Mouse (Mus musculus) layer of hippocampus, postnatal 25 days (tissue): ENCODE data around the gene Fchsd2. TPM values are rescaled to one million over a fixed set of nuclear protein-coding genes. Genes with fewer than 3 reads are reported as not detected.

Source experiments
- DNase-seq, 2 experiments: peaks; one replicate each; pipeline ENCODE4 v3.0.0; 2022; ENCODE audit warnings: mixed read lengths in 2 of 2, low spot score in 1 of 2; ENCODE audit errors: extremely low spot score in 1 of 2
- total RNA-seq, 2 experiments: library from RNA; stranded (reverse); gene quantifications; 2 replicates each; pipeline ENCODE4 v1.2.3; 2021

Gene Fchsd2
- total RNA-seq, 2 experiments from 2014 or later: 33.0 to 41.8 TPM

GRCm38 (mm10) chr7:101271602-101272001 lies 178.9 kb downstream of the Fchsd2 start:
- no peak for DNase-seq

- no peak for DNase-seq
Measured at GRCm38 (mm10) chr7:101272466-101273160, 179.9 kb downstream of the Fchsd2 start.

DNA sequence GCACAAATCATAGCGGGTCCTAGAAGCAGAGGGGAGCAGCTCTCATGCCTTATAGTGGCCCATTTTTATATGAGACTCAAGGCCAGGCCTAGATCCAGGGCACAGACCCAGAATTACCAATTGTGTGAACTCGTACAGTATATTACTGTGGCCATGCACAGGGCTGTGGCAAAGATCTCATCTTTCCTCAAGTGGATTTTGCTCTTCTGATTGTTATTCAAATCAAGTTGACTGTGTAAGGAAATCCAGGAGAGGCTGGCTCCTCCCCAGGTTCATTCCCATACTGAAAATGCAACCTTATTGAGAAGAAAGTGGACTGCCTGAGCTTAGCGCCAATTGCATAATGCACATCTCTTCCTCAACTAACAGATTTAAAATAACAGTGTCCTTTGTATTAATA lies 190.1 kb downstream of the Fchsd2 start:
- DNase-seq: no peak

DNA sequence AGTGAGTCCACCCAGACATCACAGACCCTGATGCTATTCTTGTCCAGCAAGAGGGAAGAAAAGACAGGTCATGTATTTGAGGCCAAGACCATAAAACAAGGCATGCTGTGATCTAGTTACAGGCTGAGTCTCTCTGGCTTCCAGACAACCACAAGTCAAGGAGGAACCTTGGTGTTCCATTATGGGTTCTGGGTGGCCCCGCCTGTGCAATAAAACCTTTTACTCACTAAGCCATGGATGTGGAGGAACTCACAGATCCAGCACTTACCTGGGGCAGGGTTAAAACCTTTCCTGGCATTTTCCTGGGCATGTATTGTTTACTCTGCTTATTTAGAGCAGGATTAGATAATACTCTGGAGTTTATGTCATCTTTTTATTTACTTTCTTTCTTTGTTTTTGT lies 191.8 kb downstream of the Fchsd2 start:
- DNase-seq: no peak

DNA sequence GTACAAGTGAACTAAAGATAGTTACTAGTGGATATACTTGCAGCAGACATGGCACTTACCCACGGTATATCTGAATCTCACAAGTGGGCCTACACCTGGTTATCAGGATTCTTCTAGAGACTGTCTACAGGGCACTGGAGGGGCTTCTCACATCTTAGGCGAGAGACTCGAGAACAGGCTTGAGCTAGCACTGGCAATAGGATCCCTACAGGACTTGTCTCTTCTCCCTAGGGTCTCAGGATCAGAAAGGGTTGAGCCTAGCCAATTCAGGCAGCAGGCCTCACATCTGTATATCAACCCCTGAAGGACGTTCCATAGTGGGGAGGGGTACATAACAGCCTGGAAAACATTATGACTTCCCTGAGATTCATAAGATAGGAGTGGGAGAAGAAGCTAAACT lies 194.2 kb downstream of the Fchsd2 start:
- DNase-seq: no peak

GRCm38 (mm10) chr7:101287820-101288219 lies 195.2 kb downstream of the Fchsd2 start:
- no peak for DNase-seq

DNA sequence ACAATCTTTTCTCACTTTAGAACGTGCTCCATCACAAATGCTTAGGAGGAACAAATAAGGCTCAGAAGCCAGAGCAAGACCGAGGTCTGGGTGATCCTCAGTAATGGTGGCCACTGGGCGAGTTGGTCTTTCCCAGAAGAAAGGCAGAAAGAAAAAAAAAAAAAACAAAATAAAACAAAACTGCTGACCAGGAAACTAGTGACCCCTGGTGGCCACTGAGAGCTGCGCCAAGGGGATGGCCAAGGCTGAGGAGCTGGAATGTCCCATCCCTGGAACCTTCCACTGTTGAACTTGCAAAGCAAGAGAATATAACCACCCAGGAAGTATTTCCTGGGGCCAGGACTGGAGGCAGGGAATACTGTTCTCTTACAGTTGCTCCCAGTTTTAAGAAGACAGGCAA lies 195.8 kb downstream of the Fchsd2 start:
- peak in 1 of 2 experiments; percentile 52 for DNase-seq

GRCm38 (mm10) chr7:101290401-101290800 lies 197.7 kb downstream of the Fchsd2 start:
- DNase-seq: no peak

DNA sequence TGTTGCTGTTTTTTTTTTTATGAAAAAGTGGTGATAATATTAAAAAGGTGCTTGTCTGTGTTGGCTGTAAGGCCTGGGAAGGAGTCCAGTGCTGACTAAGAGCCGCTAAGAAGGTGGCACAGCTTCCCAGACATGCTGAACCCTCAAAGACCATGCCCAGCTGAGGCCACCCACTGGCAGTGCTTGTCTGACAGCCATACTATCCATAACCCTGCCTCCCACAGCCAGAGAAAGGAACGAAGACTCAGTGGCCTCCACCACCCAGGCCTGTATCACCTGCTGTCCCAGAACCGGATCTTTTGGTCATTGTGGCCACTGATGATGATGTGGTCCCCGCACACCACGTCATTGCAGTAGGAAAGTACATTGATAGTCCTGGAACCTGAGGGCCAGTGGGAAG lies 198.5 kb downstream of the Fchsd2 start:
- DNase-seq: no peak

DNA sequence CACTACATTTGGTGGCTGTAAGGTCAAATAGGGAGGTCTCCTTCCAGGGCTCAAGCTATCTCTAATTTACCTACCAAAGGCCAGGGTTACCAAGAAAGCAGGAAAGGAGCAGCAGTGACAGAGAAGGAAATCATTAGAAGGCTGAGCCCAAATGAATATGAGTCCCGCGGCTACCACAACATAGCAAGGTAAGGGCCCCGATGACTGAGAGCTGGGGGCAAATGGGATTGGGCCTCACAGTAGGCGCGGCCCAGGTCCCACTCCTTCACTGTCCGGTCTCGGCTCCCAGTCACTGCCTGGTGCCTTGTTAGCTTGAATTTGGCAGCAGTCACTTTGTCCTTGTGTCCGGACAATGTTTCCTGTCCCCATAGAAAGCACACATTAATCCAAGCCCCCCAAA lies 199.0 kb downstream of the Fchsd2 start:
- DNase-seq: no peak

- no peak for DNase-seq
Measured at GRCm38 (mm10) chr7:101292086-101292485, 199.4 kb downstream of the Fchsd2 start.

GRCm38 (mm10) chr7:101292696-101293095 lies 200.0 kb downstream of the Fchsd2 start:
- no peak for DNase-seq

GRCm38 (mm10) chr7:101293138-101293537 lies 200.5 kb downstream of the Fchsd2 start:
- no peak for DNase-seq

- DNase-seq: no peak
Measured at GRCm38 (mm10) chr7:101293611-101294010, 200.9 kb downstream of the Fchsd2 start.

- DNase-seq: no peak
Measured at GRCm38 (mm10) chr7:101295438-101295837, 202.8 kb downstream of the Fchsd2 start.

DNA sequence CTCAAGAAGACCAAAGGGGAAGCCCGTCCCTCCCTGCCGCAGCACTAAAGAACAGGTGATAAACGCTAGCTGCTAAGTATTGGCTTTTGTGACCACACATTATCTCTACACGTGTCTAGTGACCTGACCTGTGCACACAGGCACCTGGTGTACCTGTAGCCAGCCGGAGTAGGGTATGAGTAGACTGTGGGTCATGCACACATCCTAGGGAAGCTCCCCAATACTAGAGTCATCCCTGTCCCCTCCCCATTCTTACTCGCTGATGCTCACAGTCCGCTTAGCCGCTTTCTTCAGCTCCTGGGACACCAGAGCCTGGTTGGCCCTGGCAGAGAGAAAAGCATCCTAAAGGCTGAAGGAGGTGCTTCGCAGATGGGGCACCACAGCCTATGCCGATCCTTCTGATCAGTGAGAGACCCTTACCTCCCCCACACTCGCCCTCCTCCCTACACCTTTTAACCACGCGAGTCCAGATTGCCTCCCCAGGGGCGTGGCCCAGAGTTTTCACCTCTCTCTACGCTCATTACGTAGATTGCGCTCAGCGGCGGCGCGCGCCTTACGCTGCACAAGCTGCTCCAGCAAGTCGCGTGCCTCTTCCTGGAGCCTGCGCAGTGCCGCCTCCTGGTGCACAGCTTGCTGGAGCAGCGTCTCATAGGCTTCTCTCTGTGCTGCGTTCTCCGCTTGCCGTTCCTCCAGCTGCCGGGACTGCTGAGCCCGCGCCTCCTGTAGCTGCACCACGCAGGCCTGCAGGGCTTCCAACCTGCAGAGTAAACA lies 203.8 kb downstream of the Fchsd2 start:
- DNase-seq: peak; percentile 77 to 84

DNA sequence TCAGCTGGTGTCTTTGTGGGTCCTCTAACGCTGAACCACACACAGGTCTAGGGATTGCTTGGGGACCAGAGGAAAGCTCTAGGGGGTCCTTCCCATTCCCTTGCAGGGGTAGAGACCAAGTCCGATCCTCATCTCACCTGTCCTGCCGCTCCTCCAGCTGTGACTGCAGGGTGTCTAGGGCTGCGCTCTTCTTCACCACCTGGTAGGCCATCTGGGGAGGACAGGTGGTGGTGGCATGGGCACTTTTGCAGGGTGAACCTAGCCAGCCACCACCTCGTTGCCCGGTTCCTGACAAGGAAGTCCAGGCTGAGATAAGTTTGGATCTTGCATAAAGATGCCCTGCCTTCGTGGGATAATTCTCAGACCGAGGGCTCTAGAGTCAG lies 204.4 kb downstream of the Fchsd2 start:
- DNase-seq: no peak

GRCm38 (mm10) chr7:101298375-101298774 lies 205.7 kb downstream of the Fchsd2 start:
- DNase-seq: no peak

- DNase-seq: peak in 1 of 2 experiments; percentile 36
Measured at GRCm38 (mm10) chr7:101301361-101301880, 208.8 kb downstream of the Fchsd2 start.

GRCm38 (mm10) chr7:101301881-101302456 lies 209.3 kb downstream of the Fchsd2 start, which contains the start of gene Atg16l2:
Atg16l2 (minus strand) TSS chr7:101302251.
- peak; percentile 72 to 86 for DNase-seq

GRCm38 (mm10) chr7:101302691-101303090 lies 210.0 kb downstream of the Fchsd2 start:
- DNase-seq: no peak
